Mouse (Mus musculus) ES-E14 (cell line): ENCODE results near the gene Mrps27.

Experiments
- ZC3H11A ChIP-seq: IDR thresholded peaks from 2 replicates; pipeline ENCODE4 v1.6.1; 2012; ENCODE audit warnings: low read depth, mild to moderate bottlenecking, inconsistent platforms, low read length, borderline replicate concordance
- ZNF384 ChIP-seq: IDR thresholded peaks from 2 replicates; pipeline ENCODE4 v1.6.1; 2012; ENCODE audit warnings: low read depth, low read length, inconsistent platforms

DNA sequence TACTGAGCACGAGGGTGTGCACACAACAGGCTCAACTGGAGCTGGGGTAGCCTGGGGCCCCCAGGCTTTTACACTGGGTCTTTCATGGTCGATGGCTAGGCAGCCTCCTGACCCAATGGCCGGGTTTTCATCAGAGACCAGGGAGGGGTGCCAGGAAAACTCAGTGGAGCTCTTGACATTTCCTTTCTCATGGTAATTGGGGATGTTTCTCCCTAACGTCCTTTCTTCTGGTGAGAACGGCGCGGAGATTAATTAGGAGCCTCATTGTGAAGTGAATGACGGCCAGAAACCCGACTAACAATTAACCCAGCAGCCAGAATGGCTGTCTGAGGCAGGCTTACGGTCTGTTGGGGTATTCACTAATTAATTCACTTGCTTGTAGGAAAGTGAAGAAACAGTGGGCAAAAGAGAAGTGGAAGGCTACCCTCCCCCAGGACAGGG, 99.9 kb downstream of the Mrps27 start:
- TF ChIP-seq ZC3H11A (no peak), ZNF384 (no peak)
